Mouse (Mus musculus) CD4-positive, CD25-positive, alpha-beta regulatory T cell, adult 2 months (primary cell): ENCODE measurements around the gene Wrap73.

ENCODE experiments used
- DNase-seq: peaks from one replicate; pipeline ENCODE4 v3.0.0-alpha.2; 2012; ENCODE audit warnings: low read depth, low spot score

Gene Wrap73

GRCm38 (mm10) chr4:154139671-154140181 lies 2.4 kb upstream of the Wrap73 start:
- DNase-seq, result peak; percentile 41

GRCm38 (mm10) chr4:154140182-154140212 lies 2.2 kb upstream of the Wrap73 start, which contains the start of gene Trp73:
Gene Trp73 (minus strand): TSS chr4:154140208.
- DNase-seq, result no peak

GRCm38 (mm10) chr4:154140213-154141008 lies 1.8 kb upstream of the Wrap73 start:
- peak; percentile 29 for DNase-seq

- DNase-seq, result peak; percentile 39
These were observed 934 bp upstream of the Wrap73 start for GRCm38 (mm10) chr4:154141009-154141867.

- no peak for DNase-seq
These were observed 2.5 kb downstream of the Wrap73 start for GRCm38 (mm10) chr4:154144712-154145111.

- DNase-seq, result no peak
These were observed 4.2 kb downstream of the Wrap73 start for GRCm38 (mm10) chr4:154146342-154146741.

GRCm38 (mm10) chr4:154154104-154154503 lies 11.9 kb downstream of the Wrap73 start:
- DNase-seq, result no peak

GRCm38 (mm10) chr4:154156050-154156449 lies 13.9 kb downstream of the Wrap73 start:
- no peak for DNase-seq

GRCm38 (mm10) chr4:154157970-154158662 lies 15.9 kb downstream of the Wrap73 start:
- no peak for DNase-seq

GRCm38 (mm10) chr4:154159002-154159401 lies 16.8 kb downstream of the Wrap73 start:
- DNase-seq, result peak; percentile 91

- peak; percentile 44 for DNase-seq
These were observed 17.9 kb downstream of the Wrap73 start for GRCm38 (mm10) chr4:154159961-154160537.

GRCm38 (mm10) chr4:154160538-154161390 lies 18.6 kb downstream of the Wrap73 start, which contains the start of gene Tprgl:
Gene Tprgl (minus strand): TSS chr4:154160666.
- DNase-seq, result peak; percentile 98

- DNase-seq, result peak; percentile 84
These were observed 21.1 kb downstream of the Wrap73 start for GRCm38 (mm10) chr4:154163296-154163695.

GRCm38 (mm10) chr4:154167053-154167452 lies 24.9 kb downstream of the Wrap73 start:
- DNase-seq, result peak; percentile 67

- DNase-seq, result no peak
These were observed 27.8 kb downstream of the Wrap73 start for GRCm38 (mm10) chr4:154170021-154170420.

- DNase-seq, result no peak
These were observed 28.5 kb downstream of the Wrap73 start, which contains the start of gene Megf6 for GRCm38 (mm10) chr4:154170506-154171150. Gene Megf6 (plus strand): TSS chr4:154170730.

GRCm38 (mm10) chr4:154171151-154171930 lies 29.2 kb downstream of the Wrap73 start:
- DNase-seq, result no peak

- no peak for DNase-seq
These were observed 29.9 kb downstream of the Wrap73 start for GRCm38 (mm10) chr4:154171931-154172604.

GRCm38 (mm10) chr4:154177257-154177656 lies 35.1 kb downstream of the Wrap73 start:
- DNase-seq, result no peak
